Mouse (Mus musculus) layer of hippocampus, adult 18-20 months (tissue): ENCODE measurements around the gene Cwc25. TPM values are rescaled to one million over a fixed set of nuclear protein-coding genes. Genes with fewer than 3 reads are reported as not detected.
A peak's percentile ranks its signal among the peaks of the same experiment; 100 is the strongest.
"Not testable (repeated sequence)": the region's sequence is repeated elsewhere in the genome, so short reads cannot be mapped to it uniquely, and the experiment has no call there.

Source experiments
- DNase-seq, 2 experiments: peaks; one replicate each; pipeline ENCODE4 v3.0.0; 2022; ENCODE audit warnings: low spot score in 2 of 2
- total RNA-seq, 2 experiments: library from RNA; stranded (reverse); gene quantifications; 2 replicates each; pipeline ENCODE4 v1.2.3; 2021

Gene Cwc25
- total RNA-seq, 2 experiments from 2014 or later = 18.6 to 23.2 TPM

DNA sequence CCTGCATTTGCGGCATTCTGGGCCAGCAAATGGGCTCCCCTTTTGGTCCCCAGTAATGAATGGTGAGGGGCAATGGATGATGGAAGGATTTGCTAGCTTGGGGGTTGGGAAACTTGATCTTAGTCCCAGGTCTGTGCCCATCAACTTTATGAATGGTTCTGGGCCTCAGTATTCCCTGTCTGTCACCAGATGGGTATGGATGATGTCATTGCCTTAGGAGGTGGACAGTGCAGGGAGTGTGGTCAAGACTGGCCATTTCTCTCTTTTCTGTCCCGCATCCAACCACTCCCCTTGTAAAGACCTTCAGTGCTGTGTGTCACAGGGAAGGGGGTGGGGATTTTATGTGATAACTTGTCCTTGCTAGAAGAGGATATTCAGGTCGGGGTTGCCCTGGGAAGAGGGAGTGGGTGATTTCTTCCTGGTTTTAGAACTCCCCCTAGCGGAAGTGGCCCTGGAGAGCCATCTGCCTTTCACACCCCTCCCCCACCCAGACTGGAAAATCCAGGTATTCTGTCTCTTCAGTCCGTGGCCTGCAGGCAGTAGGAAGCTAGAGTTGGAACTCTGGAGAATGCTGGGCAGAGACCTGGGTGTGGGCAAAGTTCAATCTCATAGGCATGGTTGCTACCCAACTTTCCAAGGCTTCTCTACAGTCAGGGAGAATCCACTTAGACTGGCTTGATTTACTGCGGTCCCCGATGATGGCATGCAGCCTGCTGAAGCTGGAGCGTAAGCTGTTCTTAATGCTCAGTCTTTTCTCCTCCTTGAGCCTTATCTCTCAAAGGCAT, 35.2 kb upstream of the Cwc25 start:
- DNase-seq = peak in 1 of 2 experiments; percentile 67

DNA sequence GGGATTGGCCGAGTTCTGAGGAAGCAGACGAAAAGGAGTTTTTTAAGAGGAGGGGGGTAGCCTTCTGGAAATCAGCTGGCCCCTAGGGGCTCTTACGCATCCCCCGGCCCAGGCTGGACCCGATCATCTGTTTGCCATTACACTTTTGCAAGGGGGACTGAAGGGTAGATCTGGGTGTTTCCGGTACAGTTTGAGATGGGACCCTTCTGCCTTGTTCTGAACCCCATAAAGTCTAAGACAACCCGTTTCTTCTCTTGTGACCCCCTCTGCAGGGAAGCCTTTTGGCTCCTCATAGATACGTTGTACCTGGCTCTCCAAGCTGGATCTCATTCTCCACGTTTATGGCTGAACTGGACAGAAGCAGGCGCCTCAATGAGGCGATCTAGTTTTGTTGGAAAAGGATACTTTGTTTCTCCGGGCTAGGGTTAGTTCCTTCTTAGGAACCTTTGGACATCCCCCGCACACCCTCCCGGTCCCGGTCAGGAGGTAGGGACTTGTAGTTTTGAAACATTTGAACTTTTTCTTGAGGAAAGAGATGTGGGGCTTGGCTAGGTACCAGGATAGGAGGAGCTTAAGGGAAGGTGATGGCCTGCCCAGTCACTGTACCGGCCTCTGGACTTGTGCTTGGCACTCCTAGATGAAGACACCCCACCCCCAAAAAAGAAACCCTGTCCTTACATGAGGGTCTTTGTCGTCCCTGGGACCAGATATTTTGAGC, 34.5 kb upstream of the Cwc25 start:
- DNase-seq = no peak

DNA sequence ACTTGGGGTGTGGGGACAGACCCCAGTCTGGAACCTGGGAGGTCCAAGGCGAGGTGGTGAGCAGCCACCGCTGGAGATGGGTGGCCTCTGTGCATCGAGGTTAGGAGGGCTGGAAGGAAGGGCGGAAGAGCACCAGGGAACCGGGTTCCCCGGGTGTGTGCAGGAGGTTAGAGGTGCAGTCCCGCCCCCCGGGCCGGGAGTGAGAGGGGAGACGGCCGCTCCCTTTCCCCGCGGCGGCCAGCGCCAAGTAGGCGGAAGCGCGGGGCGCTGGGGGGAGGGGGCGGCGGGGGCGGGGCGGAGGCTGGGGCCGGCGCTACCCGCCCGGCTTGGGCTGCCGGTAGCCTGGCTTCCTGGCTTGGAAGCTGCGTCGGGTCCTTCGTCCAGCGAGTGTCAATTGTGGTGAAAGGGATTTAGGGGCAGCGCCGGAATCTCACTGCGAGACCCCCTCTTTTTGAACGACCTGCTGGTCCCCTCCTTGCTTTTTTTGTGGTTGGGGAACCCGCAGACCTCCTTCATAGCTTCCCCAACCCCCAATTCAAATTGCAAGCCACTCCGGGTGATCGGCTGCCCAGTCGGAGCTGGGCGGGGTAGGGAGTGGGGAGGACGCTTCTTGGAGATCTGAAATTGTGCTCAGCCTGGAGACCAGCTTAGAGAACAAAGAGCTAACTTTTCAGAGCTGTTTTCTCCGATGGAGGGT, 33.8 kb upstream of the Cwc25 start:
- DNase-seq = no peak

DNA sequence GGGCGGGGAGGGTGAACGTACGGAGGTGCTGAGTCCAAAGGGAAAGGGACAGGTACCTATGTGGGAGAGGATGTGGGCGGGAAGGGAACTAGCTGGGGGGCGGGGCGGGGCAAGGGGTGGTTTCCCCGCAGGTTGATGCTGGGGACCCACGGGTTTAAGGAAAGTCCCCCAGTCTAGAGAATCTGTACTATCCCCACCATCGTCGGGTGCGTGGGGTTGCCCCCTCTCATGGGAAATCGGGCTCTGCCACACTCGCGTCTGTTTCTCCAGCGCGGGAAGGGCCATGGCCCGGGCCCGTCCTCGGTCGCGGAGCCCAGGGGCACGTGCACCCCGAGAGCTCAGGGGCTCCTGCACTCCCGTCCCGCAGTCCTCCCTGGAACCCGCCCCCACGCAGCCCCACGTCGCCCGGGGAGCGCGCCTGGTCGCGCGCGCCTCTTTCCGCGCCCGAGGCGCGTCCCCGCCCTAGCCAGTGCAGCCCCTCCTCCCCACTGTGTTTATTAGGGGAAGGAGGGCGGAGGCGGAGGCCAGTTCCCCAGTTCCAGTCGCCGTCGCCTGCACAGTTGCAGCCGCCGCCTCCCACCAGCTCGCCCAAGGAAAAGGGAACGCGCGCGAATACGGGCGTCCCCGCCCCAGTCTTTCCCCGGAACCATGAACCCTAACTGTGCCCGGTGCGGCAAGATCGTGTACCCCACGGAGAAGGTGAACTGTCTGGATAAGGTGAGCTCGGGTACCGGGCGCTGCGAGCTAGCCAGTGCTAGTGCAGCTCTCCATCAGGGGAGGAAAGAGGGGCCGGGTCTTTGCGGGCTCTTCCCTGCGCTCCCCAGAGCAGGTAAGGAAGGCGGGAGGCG, 33.0 kb upstream of the Cwc25 start:
- peak; percentile 86 to 92 for DNase-seq

DNA sequence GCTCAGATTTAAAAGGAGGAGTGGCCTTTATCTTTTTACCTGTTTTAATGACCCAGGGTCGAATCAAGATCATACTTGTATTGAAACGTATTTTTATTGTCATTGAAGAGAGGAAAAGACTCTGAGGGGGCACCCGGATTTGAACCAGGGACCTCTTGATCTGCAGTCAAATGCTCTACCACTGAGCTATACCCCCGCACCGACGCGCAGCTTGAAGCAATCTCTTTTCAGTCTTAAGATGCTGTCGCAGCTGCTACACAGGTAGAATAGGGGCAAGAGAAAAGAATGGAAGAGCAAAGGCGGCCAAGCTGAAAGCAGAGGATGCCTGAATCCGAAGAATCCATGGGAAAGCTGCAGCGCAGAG, 32.4 kb upstream of the Cwc25 start, which contains the start of gene Lasp1:
Lasp1 (plus strand) TSS at position 219 of the 364 bp plus-strand sequence.
- peak; percentile 89 to 95 for DNase-seq

DNA sequence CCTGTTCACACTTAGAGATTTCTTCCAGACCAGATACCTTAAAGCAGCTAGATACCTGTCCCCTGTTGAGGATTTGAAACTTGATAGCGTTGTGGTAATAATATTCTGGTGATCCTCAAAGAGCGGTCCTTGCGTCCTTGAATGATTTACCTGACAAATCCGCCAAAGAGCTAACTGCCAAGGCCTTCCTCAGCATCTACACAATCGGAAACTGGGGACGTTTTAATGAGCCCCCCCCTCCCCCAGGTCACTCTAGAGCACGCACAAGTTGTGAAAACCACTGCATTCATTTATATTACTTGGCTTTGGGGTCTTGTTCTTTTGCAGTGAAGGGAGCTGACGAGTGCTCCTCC, 31.7 kb upstream of the Cwc25 start:
- DNase-seq = no peak

DNA sequence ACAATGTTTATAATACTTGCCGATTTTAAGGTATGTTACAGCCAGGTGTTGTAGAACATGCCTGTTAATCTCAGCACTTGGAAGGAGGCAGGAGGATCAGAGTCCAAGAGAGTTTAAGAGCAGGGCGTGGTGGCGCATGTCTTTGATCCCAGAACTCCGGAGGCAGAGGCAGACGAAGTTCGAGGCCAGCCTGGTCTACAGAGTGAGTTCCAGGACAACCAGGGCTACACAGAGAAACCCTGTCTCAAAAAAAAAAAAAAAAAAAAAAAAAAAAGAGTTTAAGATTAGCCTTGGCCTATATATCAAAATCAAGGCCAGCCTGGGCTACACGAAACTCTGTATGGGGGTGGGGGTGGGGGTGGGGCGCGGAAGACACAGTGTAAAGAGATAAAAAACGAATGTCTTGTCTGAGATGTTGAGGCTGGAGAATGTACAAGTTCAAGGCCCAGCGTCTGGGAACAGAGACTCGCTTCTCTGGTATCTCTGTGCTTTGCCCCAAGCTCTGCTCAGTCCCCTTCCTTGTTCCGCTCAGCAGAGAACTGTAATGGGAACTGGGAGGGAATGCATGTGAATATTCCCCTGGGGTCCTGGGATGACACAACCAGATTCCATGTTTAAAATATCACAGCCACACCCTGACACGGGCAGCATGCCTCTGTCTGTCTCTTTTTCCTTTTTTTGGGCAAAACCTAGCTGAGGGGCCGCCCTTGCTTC, 31.2 kb upstream of the Cwc25 start:
- DNase-seq = no peak

DNA sequence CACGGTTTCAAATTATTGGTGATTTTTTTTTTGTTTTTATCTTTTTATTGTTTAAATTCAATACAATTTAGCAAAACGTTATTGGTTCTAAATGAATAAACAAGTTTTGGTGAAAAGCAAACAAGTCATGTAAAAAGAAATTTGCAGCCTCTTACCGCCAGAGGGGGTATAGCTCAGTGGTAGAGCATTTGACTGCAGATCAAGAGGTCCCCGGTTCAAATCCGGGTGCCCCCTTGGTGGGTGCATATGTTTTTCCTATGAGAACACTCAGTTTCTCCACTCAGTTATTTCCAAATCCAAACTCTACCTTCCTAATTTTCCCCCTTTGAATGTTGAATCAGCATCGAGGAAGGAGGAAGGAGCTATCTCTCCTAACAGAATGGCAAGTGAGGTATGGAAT, 30.6 kb upstream of the Cwc25 start:
- peak; percentile 75 to 90 for DNase-seq

DNA sequence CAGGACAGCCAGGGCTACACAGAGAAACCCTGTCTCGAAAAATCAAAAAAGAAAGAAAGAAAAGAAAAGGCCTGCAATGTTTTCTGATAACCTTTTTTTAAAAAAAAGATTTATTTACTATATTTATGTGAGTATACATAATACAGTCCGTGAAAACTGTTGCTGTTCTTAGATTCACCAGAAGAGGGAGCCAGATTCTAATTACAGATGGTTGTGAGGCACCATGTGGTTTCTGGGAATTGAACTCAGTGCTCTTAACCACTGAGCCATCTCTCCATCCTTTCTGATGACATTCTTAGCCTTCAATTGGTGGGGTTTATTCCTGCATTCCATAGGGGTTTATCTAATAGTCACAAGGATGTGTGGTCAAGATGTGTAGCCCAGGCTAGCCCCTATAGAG, 26.8 kb upstream of the Cwc25 start:
- DNase-seq = peak in 1 of 2 experiments; percentile 73

DNA sequence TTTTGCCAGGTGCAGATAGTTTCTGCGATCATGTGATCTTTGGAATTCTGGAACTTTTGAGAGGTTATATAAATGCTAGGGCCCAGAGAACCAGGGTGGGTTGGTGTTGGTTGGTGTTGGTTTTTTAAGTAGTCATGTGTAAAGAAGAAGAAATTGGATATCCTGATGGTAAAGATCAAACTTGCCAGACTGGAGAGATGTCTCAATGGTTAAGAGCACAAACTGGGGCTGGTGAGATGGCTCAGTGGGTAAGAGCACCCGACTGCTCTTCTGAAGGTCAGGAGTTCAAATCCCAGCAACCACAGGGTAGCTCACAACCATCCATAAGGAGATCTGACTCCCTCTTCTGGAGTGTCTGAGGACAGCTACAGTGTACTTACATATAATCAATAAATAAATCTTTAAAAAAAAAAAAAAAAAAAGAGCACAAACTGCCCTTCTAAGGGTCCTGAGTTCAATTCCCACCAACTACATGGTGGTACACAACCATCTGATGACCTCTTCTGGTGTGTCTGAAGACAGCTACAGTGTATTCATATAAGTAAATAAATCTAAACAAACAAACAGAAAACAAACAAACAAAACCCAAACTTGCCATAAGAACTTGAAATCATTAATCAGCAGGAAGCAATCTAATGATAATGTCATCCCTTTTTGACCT, 24.6 kb upstream of the Cwc25 start:
- DNase-seq = not testable (repeated sequence)

DNA sequence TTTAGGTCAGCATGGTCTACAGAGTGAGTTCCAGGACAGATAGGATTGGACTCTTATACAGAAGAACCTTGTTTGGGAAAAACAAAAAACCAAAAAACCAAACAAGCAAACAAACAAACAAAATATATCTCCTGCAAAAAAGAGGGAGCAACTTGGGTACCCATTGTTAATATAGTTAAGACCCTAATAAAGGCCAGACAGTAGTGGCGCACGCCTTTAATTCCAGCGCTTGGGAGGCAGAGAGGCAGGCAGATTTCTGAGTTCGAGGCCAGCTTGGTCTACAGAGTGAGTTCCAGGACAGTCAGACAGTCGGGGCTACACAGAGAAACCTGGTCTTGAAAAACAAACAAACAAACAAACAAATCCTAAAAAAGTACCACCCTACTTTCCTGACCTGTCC, 23.4 kb upstream of the Cwc25 start:
- DNase-seq = no peak

DNA sequence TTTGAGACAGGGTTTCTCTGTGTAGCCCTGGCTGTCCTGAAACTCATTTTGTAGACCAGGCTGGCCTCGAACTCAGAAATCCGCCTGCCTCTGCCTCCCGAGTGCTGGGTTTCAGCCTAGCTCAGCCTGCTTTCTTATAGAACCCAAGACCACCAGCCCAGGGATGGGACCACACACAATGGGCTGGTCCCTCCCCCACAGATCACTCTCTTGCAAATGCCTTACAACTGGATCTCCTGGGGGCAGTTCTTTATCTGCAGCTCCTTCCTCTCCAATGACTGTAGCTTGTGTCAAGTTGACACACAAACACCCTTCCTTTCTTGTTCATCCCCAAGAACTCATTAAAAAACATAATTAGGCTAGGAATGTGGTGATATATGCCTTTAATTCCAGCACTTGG, 21.6 kb upstream of the Cwc25 start:
- no peak for DNase-seq

DNA sequence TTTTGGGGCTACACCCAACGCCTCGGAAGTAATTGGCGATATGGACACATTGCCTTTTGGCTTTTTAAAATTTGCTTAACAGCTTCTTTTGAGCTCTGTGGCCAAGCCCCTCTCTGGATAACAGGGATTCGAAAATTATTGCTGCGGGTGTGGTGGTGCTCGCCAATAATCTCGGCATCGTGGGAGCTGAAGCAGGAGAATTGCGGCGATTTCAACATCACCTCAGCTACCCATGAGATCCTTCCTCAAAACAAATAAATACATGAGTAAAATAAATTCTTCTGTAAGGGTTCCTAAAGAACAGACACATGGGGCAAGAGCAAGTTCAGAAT, 16.2 kb upstream of the Cwc25 start:
- DNase-seq = no peak

DNA sequence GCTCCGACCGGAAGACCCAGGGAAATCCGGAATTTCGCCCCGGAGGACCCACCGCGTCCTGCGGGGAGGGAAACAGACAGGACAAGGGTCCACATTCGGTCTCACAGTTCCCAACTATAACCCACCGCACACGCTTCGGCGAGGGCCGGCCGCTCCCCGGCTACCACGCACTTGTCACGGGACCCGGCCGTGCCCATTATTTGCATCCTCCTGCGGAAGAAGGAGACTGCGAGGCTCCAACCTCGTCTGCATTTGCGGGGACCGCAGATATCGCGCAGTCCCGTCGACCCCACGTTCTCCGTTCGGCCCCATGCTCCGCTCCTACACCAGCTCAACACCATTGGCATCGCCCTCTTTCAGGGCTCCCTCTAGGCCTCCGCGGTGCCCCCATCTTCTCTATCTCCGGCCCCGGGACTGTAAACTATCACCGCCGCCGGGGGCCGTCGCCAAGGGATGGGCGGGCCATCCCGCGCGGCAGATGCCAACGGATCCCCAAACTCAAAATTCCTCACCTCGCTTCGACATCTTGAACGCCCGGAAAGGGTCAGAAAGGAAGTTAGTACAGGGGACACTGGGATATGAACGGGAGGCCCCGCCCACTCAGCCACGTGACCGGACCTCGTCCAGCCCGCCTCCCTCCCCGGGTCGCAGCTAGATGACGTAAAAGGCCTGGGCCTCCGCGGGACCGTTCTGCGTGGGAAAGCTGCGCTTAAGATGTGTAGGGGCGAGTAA, 15.6 kb upstream of the Cwc25 start, which contains the start of gene Rpl23:
Rpl23 (minus strand) TSS at position 606 of the 732 bp plus-strand sequence.
- peak; percentile 99 to 100 for DNase-seq

DNA sequence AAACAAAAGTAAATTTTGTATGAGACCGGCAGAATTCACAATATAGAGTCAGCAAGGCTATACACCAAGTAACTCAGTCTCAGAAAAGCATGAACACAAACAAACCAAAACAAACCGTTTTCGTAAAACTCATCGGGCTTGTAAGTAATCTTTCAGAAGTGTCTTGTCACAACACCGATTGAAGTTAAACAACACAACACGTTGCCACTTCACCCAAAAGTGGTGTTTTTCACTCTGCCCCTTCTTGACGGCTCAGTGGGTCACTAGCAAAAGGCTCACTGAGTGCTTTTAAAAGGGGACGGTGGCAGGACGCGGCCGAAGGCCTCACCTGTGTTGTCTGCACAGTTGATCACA, 15.1 kb upstream of the Cwc25 start:
- no peak for DNase-seq

DNA sequence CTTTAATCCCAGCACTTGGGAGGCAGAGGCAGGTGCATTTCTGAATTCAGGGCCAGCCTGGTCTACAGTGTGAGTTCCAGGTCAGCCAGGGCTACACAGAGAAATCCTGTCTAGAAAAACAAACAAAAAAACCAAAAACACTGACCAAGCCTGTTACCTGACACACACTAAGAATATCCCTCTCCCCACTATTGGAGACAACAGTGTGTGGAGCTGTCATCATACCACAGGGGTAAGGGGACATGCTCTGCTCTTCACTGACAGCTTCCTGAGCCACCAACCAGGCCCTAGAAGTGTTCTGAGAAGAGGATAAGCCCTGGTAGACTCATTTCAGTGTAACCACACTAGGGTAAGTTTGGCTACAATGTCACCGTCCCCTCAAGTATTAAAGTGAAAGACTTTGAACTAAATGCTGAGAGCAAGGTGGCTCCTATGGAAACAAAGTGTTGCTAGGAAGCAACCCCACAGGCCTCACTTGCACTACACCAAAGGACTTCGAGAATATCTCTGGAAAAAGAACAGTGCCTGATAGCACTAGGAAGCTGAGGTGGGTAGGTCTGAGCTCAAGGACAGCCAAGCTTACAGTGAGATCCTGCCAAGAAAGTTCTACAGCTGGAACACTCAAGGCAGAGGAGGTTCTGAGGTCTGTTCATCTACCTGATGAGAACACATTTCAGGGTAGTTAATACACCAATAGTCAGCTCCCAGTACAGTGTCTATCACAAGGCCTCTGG, 13.8 kb upstream of the Cwc25 start:
- DNase-seq = no peak

DNA sequence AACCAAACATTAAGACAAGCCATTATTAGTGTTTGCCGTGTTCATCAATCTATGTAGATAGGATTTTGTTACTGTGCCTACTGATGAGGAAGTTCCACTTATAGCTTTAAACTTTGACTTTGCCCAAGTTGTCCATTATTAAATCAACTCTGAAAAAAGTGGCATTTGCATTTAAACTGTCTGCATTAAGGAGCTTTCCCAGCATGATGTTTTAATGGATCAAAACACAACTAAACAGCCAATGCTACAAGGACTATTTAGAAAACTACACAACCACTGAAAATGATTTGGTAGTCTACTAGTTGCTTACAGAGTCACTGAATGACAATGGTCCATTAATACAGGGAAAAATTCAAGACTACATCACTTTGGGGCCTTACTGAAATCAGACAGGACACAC, 12.6 kb upstream of the Cwc25 start:
- no peak for DNase-seq

DNA sequence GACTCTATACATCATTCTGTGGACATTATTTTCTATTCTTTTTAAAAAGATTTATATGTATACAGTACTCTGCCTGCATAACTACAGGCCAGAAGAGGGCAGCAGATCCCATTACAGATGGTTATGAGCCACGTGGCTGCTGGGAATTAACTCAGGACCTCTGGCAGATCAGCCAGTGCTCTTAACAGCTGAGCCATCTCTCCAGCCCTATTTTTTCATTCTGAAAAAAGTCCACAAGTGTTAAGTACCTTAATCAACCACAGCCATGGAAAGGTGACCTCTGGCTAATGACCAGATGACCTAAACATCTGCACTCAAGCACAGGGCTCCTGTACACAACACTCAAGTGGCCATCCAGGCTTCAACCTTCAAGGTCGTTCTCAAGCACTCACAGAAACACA, 10.8 kb upstream of the Cwc25 start:
- peak in 1 of 2 experiments; percentile 35 for DNase-seq
